Mouse (Mus musculus) naive thymus-derived CD4-positive, alpha-beta T cell, adult 2 months (primary cell): Measurements from ENCODE around the gene Armc6.

Source experiments
- DNase-seq: peaks from one replicate; pipeline ENCODE4 v3.0.0-alpha.2; 2011; ENCODE audit warnings: low read depth

The Armc6 gene

GRCm38 (mm10) chr8:70194191-70194590, 40.1 kb downstream of the Armc6 start:
- no peak for DNase-seq

GRCm38 (mm10) chr8:70193238-70193637, 41.0 kb downstream of the Armc6 start:
- DNase-seq = no peak

GRCm38 (mm10) chr8:70188707-70189106, 45.6 kb downstream of the Armc6 start:
- no peak for DNase-seq

- no peak for DNase-seq
Observed at GRCm38 (mm10) chr8:70183194-70183593, 51.1 kb downstream of the Armc6 start.

GRCm38 (mm10) chr8:70181903-70182252, 52.4 kb downstream of the Armc6 start:
- DNase-seq = no peak

- no peak for DNase-seq
Observed at GRCm38 (mm10) chr8:70181212-70181902, 52.9 kb downstream of the Armc6 start.

GRCm38 (mm10) chr8:70179082-70179481, 55.2 kb downstream of the Armc6 start:
- DNase-seq = peak; percentile 29

GRCm38 (mm10) chr8:70178231-70178630, 56.0 kb downstream of the Armc6 start:
- DNase-seq = no peak

- DNase-seq = no peak
Observed at GRCm38 (mm10) chr8:70174079-70174478, 60.2 kb downstream of the Armc6 start.

- no peak for DNase-seq
Observed at GRCm38 (mm10) chr8:70173320-70173719, 60.9 kb downstream of the Armc6 start.

- peak; percentile 92 for DNase-seq
Observed at GRCm38 (mm10) chr8:70172043-70172681, 62.1 kb downstream of the Armc6 start, which contains the start of gene Tmem161a. Gene Tmem161a, plus strand, starts transcription at chr8:70172356.

- DNase-seq = no peak
Observed at GRCm38 (mm10) chr8:70171240-70171639, 63.0 kb downstream of the Armc6 start.

- no peak for DNase-seq
Observed at GRCm38 (mm10) chr8:70170748-70171147, 63.5 kb downstream of the Armc6 start.
